Mouse (Mus musculus) kidney, embryonic 16.5 days (tissue): ENCODE measurements around the gene Cyp2w1. TPM values are rescaled to one million over a fixed set of nuclear protein-coding genes. Genes with fewer than 3 reads are reported as not detected.

Source experiments
- ATAC-seq: fragments of 200-750 bp; cut with Nextera tagmentation; 2 replicates; pipeline ENCODE4 v1.8.0; 2017; ENCODE audit warnings: moderate TSS enrichment; ENCODE audit not compliant: low FRiP score, low TSS enrichment
- H3K27ac ChIP-seq: fragments of 300-500 bp; sonication (generic); 2 replicates; pipeline ENCODE4 v1.5.1; 2014; ENCODE audit warnings: low read length
- H3K27me3 ChIP-seq: fragments of 300-500 bp; sonication (generic); 2 replicates; pipeline ENCODE4 v1.6.1; 2014; ENCODE audit warnings: low read length, control low read depth, mixed read lengths; ENCODE audit not compliant: insufficient read depth
- H3K36me3 ChIP-seq: fragments of 300-500 bp; sonication (generic); 2 replicates; pipeline ENCODE4 v1.6.1; 2014; ENCODE audit warnings: low read length, control low read depth, mixed read lengths; ENCODE audit not compliant: insufficient read depth
- H3K4me1 ChIP-seq: fragments of 300-500 bp; sonication (generic); 2 replicates; pipeline ENCODE4 v1.6.1; 2014; ENCODE audit warnings: low read length, control low read depth, mixed read lengths; ENCODE audit not compliant: insufficient read depth
- H3K4me2 ChIP-seq: fragments of 300-500 bp; sonication (generic); replicated peaks from 2 replicates; pipeline ENCODE4 v1.6.1; 2014; ENCODE audit warnings: low read depth, low read length
- H3K4me3 ChIP-seq: fragments of 300-500 bp; sonication (generic); 2 replicates; pipeline ENCODE4 v1.5.1; 2014; ENCODE audit warnings: mild to moderate bottlenecking, low read length
- H3K9ac ChIP-seq: fragments of 300-500 bp; sonication (generic); replicated peaks from 2 replicates; pipeline ENCODE4 v1.6.1; 2014; ENCODE audit warnings: low read length
- H3K9me3 ChIP-seq: fragments of 300-500 bp; sonication (generic); 2 replicates; pipeline ENCODE4 v1.6.1; 2016; ENCODE audit warnings: low read length, control low read depth
- WGBS: fragments of 180-500 bp; shearing (Covaris S2); extraction: QIAGEN DNeasy Blood & Tissue Kit; methylation state at CpG from one replicate; pipeline ENCODE4 v1.1.7; 2014; 5-methylcytosine and 5-hydroxymethylcytosine counted together
- polyA plus RNA-seq: library from polyadenylated mRNA; unstranded; fragments of >200 nt; fragmentation: Nextera tagmentation; extraction: Ambion mirVana; gene quantifications from 2 replicates; pipeline ENCODE4 v1.2.1, GENCODE M21; 2015

The Cyp2w1 gene
- polyA plus RNA-seq, 1 experiment from 2014 or later = not detected

DNA sequence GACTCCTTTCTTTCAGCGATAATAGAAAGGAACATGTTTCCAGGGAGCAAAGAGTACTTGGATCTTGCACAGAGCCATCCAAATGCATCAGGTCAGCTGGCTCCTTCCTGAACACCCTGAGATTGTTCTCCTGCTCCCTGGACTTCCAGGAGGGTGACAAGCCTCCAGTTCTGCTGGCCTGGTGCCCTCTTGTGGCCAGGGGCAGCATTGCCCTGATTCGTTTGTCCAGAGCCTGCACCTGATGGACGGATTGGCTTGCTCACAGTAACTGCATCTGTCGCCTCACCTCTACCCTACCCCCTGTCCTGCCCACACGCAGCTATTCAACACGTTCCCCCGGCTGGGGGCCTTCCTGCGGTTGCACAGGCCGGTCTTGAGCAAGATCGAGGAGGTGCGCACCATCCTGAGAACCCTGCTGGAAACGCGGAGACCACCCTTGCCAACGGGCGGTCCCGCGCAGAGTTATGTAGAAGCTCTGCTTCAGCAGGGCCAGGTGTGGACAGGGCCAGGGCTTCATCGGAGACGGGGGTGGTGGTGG is 2.9 kb downstream of the Cyp2w1 start:
- H3K4me3 ChIP-seq = no peak overlapping the region
- H3K27ac ChIP-seq = no peak overlapping the region
- peak; percentile 21; the same call in 1 of the 2 replicates for ATAC-seq
- 35% methylated on average over 19 of the region's 19 CpGs for WGBS
- H3K36me3 ChIP-seq = no peaks in the 10 kb centered on the region
- no peaks in the 10 kb centered on the region for H3K9me3 ChIP-seq
- peaks cover 4% of the 10 kb centered on the region; the same call in 1 of the 2 replicates for H3K4me1 ChIP-seq
- no peak overlapping the region for H3K4me2 ChIP-seq
- H3K9ac ChIP-seq = no peak overlapping the region
- peaks cover 3% of the 10 kb centered on the region; the same call in 1 of the 2 replicates for H3K27me3 ChIP-seq

DNA sequence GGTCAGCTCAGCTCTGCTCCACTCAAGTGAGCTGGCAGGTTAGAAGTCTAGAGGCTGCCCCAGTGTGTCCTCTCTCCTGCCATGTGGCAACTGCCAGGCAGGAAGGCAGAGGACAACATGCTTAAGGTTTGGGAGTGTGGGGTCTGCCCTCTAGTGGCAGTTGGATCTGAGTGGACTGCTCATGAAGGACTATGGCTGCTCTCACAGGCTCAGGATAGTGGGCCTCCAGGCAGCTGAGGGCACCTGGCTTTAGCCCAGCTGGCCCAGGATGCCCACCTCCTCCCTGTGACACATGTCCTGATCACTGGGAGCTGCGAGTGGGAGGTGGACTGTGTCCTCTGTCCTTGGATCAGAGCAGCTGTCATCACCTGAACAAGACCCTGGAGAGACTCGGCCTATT is 6.2 kb downstream of the Cyp2w1 start:
- peak; percentile 31; the same call in 1 of the 2 replicates for ATAC-seq
- 62% methylated on average over 2 of the region's 2 CpGs for WGBS
- Histone ChIP-seq H3K9ac (no peak overlapping the region), H3K4me3 (no peak overlapping the region), H3K4me2 (no peak overlapping the region), H3K9me3 (no peaks in the 10 kb centered on the region), H3K27ac (no peak overlapping the region), H3K4me1 (no peaks in the 10 kb centered on the region), H3K36me3 (peaks cover 4% of the 10 kb centered on the region; the same call in 1 of the 2 replicates), H3K27me3 (no peaks in the 10 kb centered on the region)

DNA sequence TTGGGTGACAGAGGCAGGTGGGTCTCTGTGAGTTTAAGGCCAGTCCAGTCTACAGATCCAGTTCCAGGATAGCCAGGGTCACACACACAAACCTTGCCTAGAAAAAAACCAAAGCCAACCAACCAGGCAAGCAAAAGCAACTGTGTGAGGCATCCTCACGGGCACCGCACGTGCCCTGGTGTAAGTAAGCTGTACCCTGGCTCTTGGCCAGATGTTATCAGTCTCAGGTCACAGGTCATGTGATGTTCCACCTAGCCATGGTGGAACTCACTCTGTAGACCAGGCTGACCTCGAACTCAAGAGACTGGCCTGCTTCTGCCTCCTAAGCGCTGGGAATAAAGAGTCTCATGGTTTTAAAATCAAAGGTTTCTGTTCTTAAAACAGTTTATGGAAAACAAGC is 6.8 kb downstream of the Cyp2w1 start:
- Histone ChIP-seq H3K4me3 (no peak overlapping the region), H3K4me2 (no peak overlapping the region), H3K4me1 (peaks cover under 1% of the 10 kb centered on the region; the same call in 1 of the 2 replicates), H3K27me3 (no peaks in the 10 kb centered on the region), H3K9ac (no peak overlapping the region), H3K27ac (no peak overlapping the region), H3K36me3 (peaks cover 6% of the 10 kb centered on the region; the same call in 1 of the 2 replicates), H3K9me3 (no peaks in the 10 kb centered on the region)
- 92% methylated on average over 5 of the region's 5 CpGs for WGBS
- no peak for ATAC-seq

- Histone ChIP-seq H3K4me3 (no peak overlapping the region), H3K27ac (no peak overlapping the region), H3K4me2 (no peak overlapping the region), H3K36me3 (peaks cover 6% of the 10 kb centered on the region; the same call in 1 of the 2 replicates), H3K4me1 (peaks cover 12% of the 10 kb centered on the region), H3K9ac (no peak overlapping the region), H3K9me3 (no peaks in the 10 kb centered on the region), H3K27me3 (no peaks in the 10 kb centered on the region)
- ATAC-seq = no peak
- 65% methylated on average over 7 of the region's 7 CpGs for WGBS
Observed at GRCm38 (mm10) chr5:139363858-139364257, 11.4 kb downstream of the Cyp2w1 start.

- 21% methylated on average over 12 of the region's 12 CpGs for WGBS
- ATAC-seq = peak; percentile 71
- Histone ChIP-seq H3K4me1 (peaks cover 12% of the 10 kb centered on the region), H3K27ac (peak overlapping the region; percentile 63), H3K4me2 (0 out of 2 replicates have a peak overlapping the region, but pooled peaks have one; percentile 8), H3K9me3 (no peaks in the 10 kb centered on the region), H3K4me3 (no peak overlapping the region), H3K27me3 (no peaks in the 10 kb centered on the region), H3K36me3 (peaks cover 6% of the 10 kb centered on the region; the same call in 1 of the 2 replicates), H3K9ac (peak overlapping the region; percentile 38)
Observed at GRCm38 (mm10) chr5:139364260-139364910, 12.0 kb downstream of the Cyp2w1 start.

GRCm38 (mm10) chr5:139364911-139365571 is 12.6 kb downstream of the Cyp2w1 start:
- peak overlapping the region; percentile 63 for H3K27ac ChIP-seq

GRCm38 (mm10) chr5:139365827-139366226 is 13.4 kb downstream of the Cyp2w1 start:
- ATAC-seq = no peak
- H3K9me3 ChIP-seq = no peaks in the 10 kb centered on the region
- H3K4me2 ChIP-seq = no peak overlapping the region

More at GRCm38 (mm10) chr5:139364911-139365571, 12.6 kb downstream of the Cyp2w1 start:
- H3K4me1 ChIP-seq = peaks cover 17% of the 10 kb centered on the region
- peak overlapping the region; percentile 38 for H3K9ac ChIP-seq
- H3K9me3 ChIP-seq = no peaks in the 10 kb centered on the region
- no peak for ATAC-seq
- no peak overlapping the region for H3K4me2 ChIP-seq
- 14% methylated on average over 5 of the region's 5 CpGs for WGBS
- peaks cover 6% of the 10 kb centered on the region; the same call in 1 of the 2 replicates for H3K36me3 ChIP-seq
- H3K4me3 ChIP-seq = no peak overlapping the region
- H3K27me3 ChIP-seq = no peaks in the 10 kb centered on the region

GRCm38 (mm10) chr5:139366484-139366883 is 14.1 kb downstream of the Cyp2w1 start:
- no peak overlapping the region for H3K27ac ChIP-seq
- peaks cover 3% of the 10 kb centered on the region; the same call in 1 of the 2 replicates for H3K36me3 ChIP-seq
- H3K4me2 ChIP-seq = no peak overlapping the region
- no peak for ATAC-seq
- no peaks in the 10 kb centered on the region for H3K9me3 ChIP-seq
- no peaks in the 10 kb centered on the region for H3K27me3 ChIP-seq
- H3K4me1 ChIP-seq = peaks cover 27% of the 10 kb centered on the region
- H3K4me3 ChIP-seq = no peak overlapping the region
- H3K9ac ChIP-seq = no peak overlapping the region
- 75% methylated on average over 11 of the region's 11 CpGs for whole genome bisulfite sequencing

More at GRCm38 (mm10) chr5:139365827-139366226, 13.4 kb downstream of the Cyp2w1 start:
- Histone ChIP-seq H3K4me1 (peaks cover 21% of the 10 kb centered on the region), H3K9ac (no peak overlapping the region), H3K36me3 (peaks cover 6% of the 10 kb centered on the region; the same call in 1 of the 2 replicates), H3K4me3 (no peak overlapping the region), H3K27me3 (no peaks in the 10 kb centered on the region), H3K27ac (no peak overlapping the region)
- WGBS = 85% methylated on average over 1 of the region's 1 CpGs

- ATAC-seq = no peak
- Histone ChIP-seq H3K4me2 (no peak overlapping the region), H3K9me3 (no peaks in the 10 kb centered on the region), H3K27me3 (no peaks in the 10 kb centered on the region), H3K27ac (no peak overlapping the region), H3K4me1 (peaks cover 39% of the 10 kb centered on the region), H3K4me3 (no peak overlapping the region), H3K9ac (no peak overlapping the region), H3K36me3 (peaks cover 3% of the 10 kb centered on the region; the same call in 1 of the 2 replicates)
- 92% methylated on average over 4 of the region's 4 CpGs for WGBS
Observed at GRCm38 (mm10) chr5:139367884-139368458, 15.6 kb downstream of the Cyp2w1 start.
